Mouse (Mus musculus) embryonic facial prominence, embryonic 13.5 days (tissue): ENCODE data around the gene Bcl7c. TPM values are rescaled to one million over a fixed set of nuclear protein-coding genes. Genes with fewer than 3 reads are reported as not detected.

Experiments used
- ATAC-seq: fragments of 200-750 bp; cut with Nextera tagmentation; 2 replicates; pipeline ENCODE4 v1.8.0; 2017; ENCODE audit warnings: low read depth; ENCODE audit not compliant: insufficient number of reproducible peaks, insufficient read depth, low FRiP score, low TSS enrichment
- H3K27ac ChIP-seq: fragments of 300-500 bp; sonication (generic); 2 replicates; pipeline ENCODE4 v1.5.1; 2015; ENCODE audit warnings: moderate library complexity, mild to moderate bottlenecking, inconsistent platforms
- H3K27me3 ChIP-seq: fragments of 300-500 bp; sonication (generic); 2 replicates; pipeline ENCODE4 v1.6.1; 2015; ENCODE audit warnings: mild to moderate bottlenecking, inconsistent platforms
- H3K36me3 ChIP-seq: fragments of 300-500 bp; sonication (generic); 2 replicates; pipeline ENCODE4 v1.6.1; 2015; ENCODE audit warnings: mild to moderate bottlenecking, inconsistent platforms
- H3K4me1 ChIP-seq: fragments of 300-500 bp; sonication (generic); 2 replicates; pipeline ENCODE4 v1.6.1; 2015; ENCODE audit warnings: inconsistent platforms
- H3K4me2 ChIP-seq: fragments of 300-500 bp; sonication (generic); 2 replicates; pipeline ENCODE4 v1.6.1; 2015; ENCODE audit warnings: moderate library complexity, mild to moderate bottlenecking, inconsistent platforms
- H3K4me3 ChIP-seq: fragments of 300-500 bp; sonication (generic); 2 replicates; pipeline ENCODE4 v1.5.1; 2015; ENCODE audit warnings: mild to moderate bottlenecking, inconsistent platforms
- H3K9ac ChIP-seq: fragments of 300-500 bp; sonication (generic); 2 replicates; pipeline ENCODE4 v1.6.1; 2015; ENCODE audit warnings: mild to moderate bottlenecking, inconsistent platforms
- H3K9me3 ChIP-seq: fragments of 300-500 bp; sonication (generic); 2 replicates; pipeline ENCODE4 v1.6.1; 2016; ENCODE audit warnings: inconsistent platforms
- WGBS: fragments of 180-500 bp; shearing (Covaris S2); methylation state at CpG from one replicate; pipeline ENCODE4 v1.1.7; 2015; ENCODE audit warnings: mixed read lengths; 5-methylcytosine and 5-hydroxymethylcytosine counted together
- polyA plus RNA-seq: library from polyadenylated mRNA; unstranded; fragments of >200 nt; fragmentation: Nextera tagmentation; extraction: Ambion mirVana; gene quantifications from 2 replicates; pipeline ENCODE4 v1.2.1, GENCODE M21; 2015

Gene Bcl7c
- polyA plus RNA-seq, 1 experiment from 2014 or later, result 96.8 TPM

DNA sequence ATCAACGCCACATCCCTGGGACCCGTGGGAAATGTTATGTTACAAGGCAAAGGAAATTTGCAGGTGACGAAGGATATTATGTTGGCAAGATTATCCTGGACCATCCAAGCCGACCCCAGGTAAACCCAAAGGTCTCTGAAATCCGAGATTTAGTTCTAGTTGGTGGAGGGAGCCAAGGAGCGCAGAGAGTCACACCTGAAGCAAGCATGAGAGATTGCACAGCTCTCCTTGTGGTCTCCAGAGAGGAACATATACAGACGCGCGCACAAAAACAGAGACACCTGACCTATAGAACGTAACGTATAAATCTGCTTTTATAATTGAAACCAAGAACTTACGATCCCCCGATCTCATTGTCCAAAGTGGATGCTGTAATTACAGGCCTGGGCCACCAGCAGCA lies 28.2 kb downstream of the Bcl7c start:
- H3K9me3 ChIP-seq, result no peaks in the 10 kb centered on the region
- H3K4me2 ChIP-seq, result no peak overlapping the region
- no peak overlapping the region for H3K4me3 ChIP-seq
- ATAC-seq, result no peak
- H3K9ac ChIP-seq, result no peak overlapping the region
- no peak overlapping the region for H3K27ac ChIP-seq
- H3K4me1 ChIP-seq, result no peaks in the 10 kb centered on the region
- WGBS, result 78% methylated on average over 13 of the region's 13 CpGs
- peaks cover 27% of the 10 kb centered on the region for H3K36me3 ChIP-seq
- no peaks in the 10 kb centered on the region for H3K27me3 ChIP-seq

DNA sequence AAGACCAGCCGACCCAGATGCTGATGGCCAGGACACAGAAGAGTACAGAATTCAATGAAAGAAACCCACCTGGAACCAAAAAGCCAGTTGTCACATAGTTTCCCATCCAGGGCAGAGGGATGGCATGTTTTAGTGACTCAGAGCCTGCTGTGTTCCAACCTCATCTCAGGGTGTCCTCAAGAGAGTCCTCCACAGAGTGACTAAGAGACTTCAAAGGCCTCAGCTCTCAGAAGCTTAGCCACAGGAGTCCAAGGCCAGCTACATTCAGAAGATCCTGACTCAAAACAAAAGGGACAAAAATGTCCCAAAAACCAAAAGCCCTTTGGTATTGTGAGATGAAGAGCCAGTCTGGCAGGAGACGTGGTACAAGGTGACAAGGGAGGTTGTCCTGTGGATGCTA lies 29.9 kb downstream of the Bcl7c start:
- 73% methylated on average over 2 of the region's 2 CpGs for WGBS
- ATAC-seq, result no peak
- Histone ChIP-seq H3K4me2 (no peak overlapping the region), H3K27me3 (no peaks in the 10 kb centered on the region), H3K4me1 (0 out of 2 replicates have a peak, but pooled peaks cover 3% of the 10 kb centered on the region), H3K4me3 (no peak overlapping the region), H3K36me3 (peaks cover 23% of the 10 kb centered on the region), H3K9me3 (no peaks in the 10 kb centered on the region), H3K27ac (no peak overlapping the region), H3K9ac (no peak overlapping the region)

GRCm38 (mm10) chr7:127677609-127678008 lies 31.1 kb downstream of the Bcl7c start:
- Histone ChIP-seq H3K9me3 (no peaks in the 10 kb centered on the region), H3K27me3 (no peaks in the 10 kb centered on the region), H3K9ac (no peak overlapping the region), H3K36me3 (peaks cover 20% of the 10 kb centered on the region), H3K27ac (no peak overlapping the region), H3K4me2 (no peak overlapping the region), H3K4me1 (0 out of 2 replicates have a peak, but pooled peaks cover 3% of the 10 kb centered on the region), H3K4me3 (no peak overlapping the region)
- 78% methylated on average over 4 of the region's 4 CpGs for WGBS
- no peak for ATAC-seq

GRCm38 (mm10) chr7:127677077-127677476 lies 31.7 kb downstream of the Bcl7c start:
- H3K27me3 ChIP-seq, result no peaks in the 10 kb centered on the region
- H3K9ac ChIP-seq, result no peak overlapping the region
- H3K27ac ChIP-seq, result no peak overlapping the region
- 70% methylated on average over 6 of the region's 6 CpGs for WGBS
- H3K4me1 ChIP-seq, result 0 out of 2 replicates have a peak, but pooled peaks cover 3% of the 10 kb centered on the region
- peaks cover 20% of the 10 kb centered on the region for H3K36me3 ChIP-seq
- no peaks in the 10 kb centered on the region for H3K9me3 ChIP-seq
- H3K4me3 ChIP-seq, result no peak overlapping the region
- no peak overlapping the region for H3K4me2 ChIP-seq
- no peak for ATAC-seq

DNA sequence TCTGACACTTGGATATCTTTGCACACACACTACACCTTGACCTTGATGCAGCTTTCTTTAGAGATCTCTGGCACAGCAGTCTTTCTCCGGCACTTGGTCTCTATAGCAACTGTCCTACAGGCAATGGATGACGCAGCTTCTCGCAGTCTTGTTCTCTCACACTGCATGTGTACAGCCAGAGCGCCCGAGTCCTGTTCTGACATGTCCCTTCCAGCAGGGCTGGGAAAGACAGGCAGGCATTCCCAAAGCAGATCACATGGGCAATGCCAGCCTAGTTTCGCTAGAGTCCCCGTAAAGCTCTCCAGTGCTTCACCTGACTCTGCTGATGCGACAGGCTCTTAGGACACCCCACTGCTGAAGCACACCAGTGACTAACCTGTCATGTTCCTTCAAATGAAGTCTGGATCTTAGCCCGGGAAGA lies 33.3 kb downstream of the Bcl7c start:
- H3K27me3 ChIP-seq, result no peaks in the 10 kb centered on the region
- peak overlapping the region; percentile 23; the same call in 1 of the 2 replicates for H3K4me2 ChIP-seq
- peak overlapping the region; percentile 44; the same call in 1 of the 2 replicates for H3K9ac ChIP-seq
- H3K4me1 ChIP-seq, result 0 out of 2 replicates have a peak, but pooled peaks cover 3% of the 10 kb centered on the region
- H3K4me3 ChIP-seq, result no peak overlapping the region
- peak overlapping the region; percentile 30; the same call in 1 of the 2 replicates for H3K27ac ChIP-seq
- H3K9me3 ChIP-seq, result no peaks in the 10 kb centered on the region
- peak; percentile 21; the same call in 1 of the 2 replicates for ATAC-seq
- H3K36me3 ChIP-seq, result peaks cover 16% of the 10 kb centered on the region
- WGBS, result 79% methylated on average over 9 of the region's 9 CpGs

DNA sequence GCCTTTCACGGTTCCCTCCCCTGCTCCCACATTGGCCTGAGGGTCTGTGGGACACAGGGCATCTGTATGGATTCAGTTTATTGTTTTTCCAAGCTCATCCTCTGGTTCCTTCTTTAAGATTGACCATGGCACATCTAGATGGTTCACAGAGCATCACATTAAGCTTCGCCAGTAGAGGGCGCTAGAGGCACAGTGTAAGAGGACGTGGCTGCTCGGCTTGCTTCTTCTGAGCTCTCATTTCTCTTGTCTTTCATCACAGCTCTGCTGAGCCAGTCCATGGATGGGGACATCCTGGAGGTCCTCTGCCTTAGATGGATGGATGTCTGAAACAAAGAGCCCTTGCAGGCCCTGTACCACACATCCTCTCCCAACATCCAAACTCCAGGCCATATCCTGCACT lies 33.8 kb downstream of the Bcl7c start:
- Histone ChIP-seq H3K9ac (peak overlapping the region; percentile 44; the same call in 1 of the 2 replicates), H3K27me3 (no peaks in the 10 kb centered on the region), H3K27ac (peak overlapping the region; percentile 30; the same call in 1 of the 2 replicates), H3K4me1 (0 out of 2 replicates have a peak, but pooled peaks cover 3% of the 10 kb centered on the region), H3K9me3 (no peaks in the 10 kb centered on the region), H3K36me3 (peaks cover 16% of the 10 kb centered on the region), H3K4me3 (no peak overlapping the region), H3K4me2 (peak overlapping the region; percentile 23; the same call in 1 of the 2 replicates)
- WGBS, result 4% methylated on average over 5 of the region's 5 CpGs
- peak; percentile 67; the same call in 1 of the 2 replicates for ATAC-seq

GRCm38 (mm10) chr7:127672776-127673175 lies 36.0 kb downstream of the Bcl7c start:
- Histone ChIP-seq H3K9me3 (no peaks in the 10 kb centered on the region), H3K4me1 (0 out of 2 replicates have a peak, but pooled peaks cover 3% of the 10 kb centered on the region), H3K9ac (no peak overlapping the region), H3K27me3 (no peaks in the 10 kb centered on the region), H3K4me2 (no peak overlapping the region), H3K36me3 (peaks cover 24% of the 10 kb centered on the region), H3K4me3 (no peak overlapping the region), H3K27ac (no peak overlapping the region)
- ATAC-seq, result no peak
- 83% methylated on average over 4 of the region's 4 CpGs for WGBS

- H3K36me3 ChIP-seq, result peaks cover 21% of the 10 kb centered on the region
- no peak for ATAC-seq
- H3K4me1 ChIP-seq, result 0 out of 2 replicates have a peak, but pooled peaks cover 3% of the 10 kb centered on the region
- no peaks in the 10 kb centered on the region for H3K27me3 ChIP-seq
- no peak overlapping the region for H3K4me3 ChIP-seq
- H3K9me3 ChIP-seq, result no peaks in the 10 kb centered on the region
- no peak overlapping the region for H3K4me2 ChIP-seq
- H3K27ac ChIP-seq, result no peak overlapping the region
- 73% methylated on average over 11 of the region's 11 CpGs for WGBS
- H3K9ac ChIP-seq, result no peak overlapping the region
Measured at GRCm38 (mm10) chr7:127671880-127672774, 36.6 kb downstream of the Bcl7c start.

DNA sequence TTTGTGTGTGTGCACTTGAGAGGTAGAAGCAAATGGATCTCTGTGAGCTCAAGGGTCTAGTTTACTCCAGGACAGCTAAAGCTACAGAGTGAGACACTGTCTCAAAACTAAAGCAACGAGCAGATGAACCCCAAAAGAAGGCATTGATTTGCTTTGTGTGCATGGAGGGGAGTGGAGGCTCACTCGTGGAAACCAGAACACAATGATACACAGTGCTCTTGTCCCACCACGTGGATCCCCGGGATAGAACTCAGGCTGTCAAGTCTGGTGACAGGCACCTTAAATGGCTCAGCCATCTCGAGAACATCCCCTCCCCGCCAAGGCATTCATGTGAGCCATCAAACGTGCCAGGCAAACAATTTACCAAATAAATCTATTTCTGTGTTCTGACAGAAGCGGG lies 41.6 kb downstream of the Bcl7c start:
- H3K36me3 ChIP-seq, result peaks cover 54% of the 10 kb centered on the region
- no peak overlapping the region for H3K9ac ChIP-seq
- no peaks in the 10 kb centered on the region for H3K9me3 ChIP-seq
- H3K27me3 ChIP-seq, result no peaks in the 10 kb centered on the region
- no peak for ATAC-seq
- H3K4me1 ChIP-seq, result no peaks in the 10 kb centered on the region
- H3K4me3 ChIP-seq, result no peak overlapping the region
- WGBS, result 87% methylated on average over 8 of the region's 8 CpGs
- no peak overlapping the region for H3K27ac ChIP-seq
- no peak overlapping the region for H3K4me2 ChIP-seq

DNA sequence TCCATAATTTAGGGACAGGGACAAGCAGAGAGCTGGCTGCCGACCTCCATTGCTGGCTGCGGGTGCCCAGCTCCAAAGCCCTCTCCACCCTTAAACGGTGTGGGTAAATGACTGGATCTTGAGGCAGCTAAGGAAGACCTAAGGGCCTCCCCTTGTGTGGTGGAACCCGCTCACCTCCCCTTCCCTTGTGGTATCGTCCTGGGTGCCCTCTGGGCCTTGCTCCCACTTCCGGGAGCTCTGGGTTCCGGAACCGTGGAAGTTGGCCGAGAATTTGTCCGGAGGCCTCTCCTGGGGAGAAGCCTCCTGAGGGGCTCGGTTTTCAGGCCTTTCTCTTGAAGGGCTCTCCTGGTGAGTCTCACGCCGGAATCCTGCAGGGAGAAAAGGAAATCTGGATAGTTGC lies 42.1 kb downstream of the Bcl7c start:
- no peak overlapping the region for H3K27ac ChIP-seq
- no peak for ATAC-seq
- H3K9ac ChIP-seq, result 0 out of 2 replicates have a peak overlapping the region, but pooled peaks have one; percentile 2
- H3K36me3 ChIP-seq, result peaks cover 54% of the 10 kb centered on the region
- no peak overlapping the region for H3K4me2 ChIP-seq
- H3K27me3 ChIP-seq, result no peaks in the 10 kb centered on the region
- no peak overlapping the region for H3K4me3 ChIP-seq
- H3K4me1 ChIP-seq, result no peaks in the 10 kb centered on the region
- H3K9me3 ChIP-seq, result no peaks in the 10 kb centered on the region
- 91% methylated on average over 13 of the region's 13 CpGs for WGBS

DNA sequence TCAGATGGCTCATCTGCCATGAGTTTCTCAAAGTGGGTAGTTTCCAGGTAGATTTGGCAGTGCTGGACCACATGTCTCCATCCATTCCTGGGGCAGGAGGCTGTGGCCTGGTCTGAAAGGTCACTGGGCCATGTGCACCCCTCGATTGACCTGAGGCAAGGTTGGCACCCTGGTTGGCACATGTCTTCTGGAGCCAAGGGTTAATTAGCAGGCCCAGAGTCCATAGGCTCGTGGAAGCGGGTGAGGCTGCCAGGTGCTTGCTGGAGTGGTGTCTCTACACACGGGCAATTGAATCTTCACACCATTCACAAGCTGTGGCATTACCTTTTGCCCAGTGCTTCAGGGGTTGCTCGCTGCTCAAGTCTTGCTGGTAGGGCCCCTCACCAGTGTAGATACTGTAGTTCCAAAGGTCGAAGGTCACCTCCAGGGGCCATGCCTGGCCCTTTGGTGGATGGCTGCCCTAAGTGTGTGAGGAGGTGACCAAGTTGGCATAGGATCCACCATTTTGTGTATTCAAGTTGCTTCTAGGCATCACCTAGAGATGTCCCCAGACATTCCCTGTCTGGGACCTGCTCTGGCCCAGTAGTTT lies 42.6 kb downstream of the Bcl7c start:
- H3K27ac ChIP-seq, result no peak overlapping the region
- no peak overlapping the region for H3K4me2 ChIP-seq
- H3K4me1 ChIP-seq, result no peaks in the 10 kb centered on the region
- 0 out of 2 replicates have a peak overlapping the region, but pooled peaks have one; percentile 2 for H3K9ac ChIP-seq
- peaks cover 57% of the 10 kb centered on the region for H3K36me3 ChIP-seq
- H3K27me3 ChIP-seq, result no peaks in the 10 kb centered on the region
- no peak overlapping the region for H3K4me3 ChIP-seq
- ATAC-seq, result no peak
- H3K9me3 ChIP-seq, result no peaks in the 10 kb centered on the region
- WGBS, result 89% methylated on average over 6 of the region's 6 CpGs
